Mouse (Mus musculus) induced T-regulatory cell, adult 2 months (primary cell): ENCODE data around the gene Gm5862.
"Not testable (repeated sequence)": the region's sequence is repeated elsewhere in the genome, so short reads cannot be mapped to it uniquely, and the experiment has no call there.

ENCODE experiments used
- DNase-seq: peaks from one replicate; pipeline ENCODE4 v3.0.0-alpha.2; 2012; ENCODE audit warnings: low read depth

Gm5862 gene

DNA sequence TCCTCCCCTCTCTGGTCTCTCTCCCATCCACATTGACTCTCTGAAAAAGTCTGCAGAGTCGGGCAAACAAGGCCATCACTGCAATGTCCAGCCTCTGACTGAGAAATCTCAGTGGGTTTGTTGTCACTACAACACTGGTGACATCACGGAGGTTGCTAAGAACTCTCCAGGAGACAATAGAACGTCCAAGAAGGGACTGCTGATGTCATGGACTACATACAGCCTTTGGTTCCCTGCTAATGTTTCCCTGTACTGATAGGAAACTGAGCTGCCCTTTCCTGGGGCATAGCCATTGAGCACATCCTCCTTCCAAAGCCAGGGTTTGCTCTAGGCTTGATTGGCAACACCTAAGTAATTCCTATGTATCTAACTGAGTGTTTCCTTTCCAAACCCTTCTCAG lies at the start of gene Gm5862:
TSS of gene Gm5862 (minus strand) at position 101 of the 400 bp plus-strand sequence.
- not testable (repeated sequence) for DNase-seq

DNA sequence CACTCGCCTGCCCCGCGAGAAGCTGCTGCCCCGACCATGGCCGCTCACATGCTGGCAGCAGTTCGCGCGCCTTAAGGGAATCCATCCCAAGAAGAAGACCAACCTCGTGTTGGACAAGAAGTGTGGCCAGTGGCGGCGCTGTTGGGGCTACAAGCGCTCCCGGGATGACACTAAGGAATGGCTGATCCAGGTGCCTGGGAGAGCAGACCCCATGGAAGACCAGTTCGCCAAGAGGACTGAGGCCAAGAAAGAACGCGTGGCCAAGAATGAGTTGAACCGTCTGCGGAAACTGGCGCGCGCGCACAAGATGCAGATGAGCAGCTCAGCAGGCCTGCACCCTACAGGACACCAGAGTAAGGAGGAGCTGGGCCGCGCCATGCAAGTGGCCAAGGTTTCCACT lies 48.0 kb upstream of the Gm5862 start:
- DNase-seq = no peak

DNA sequence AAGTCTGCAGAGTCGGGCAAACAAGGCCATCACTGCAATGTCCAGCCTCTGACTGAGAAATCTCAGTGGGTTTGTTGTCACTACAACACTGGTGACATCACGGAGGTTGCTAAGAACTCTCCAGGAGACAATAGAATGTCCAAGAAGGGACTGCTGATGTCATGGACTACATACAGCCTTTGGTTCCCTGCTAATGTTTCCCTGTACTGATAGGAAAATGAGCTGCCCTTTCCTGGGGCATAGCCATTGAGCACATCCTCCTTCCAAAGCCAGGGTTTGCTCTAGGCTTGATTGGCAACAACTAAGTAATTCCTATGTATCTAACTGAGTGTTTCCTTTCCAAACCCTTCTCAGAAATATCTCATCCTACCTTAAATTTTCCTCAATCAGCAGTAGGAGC lies 35.8 kb upstream of the Gm5862 start, which contains the start of gene Gm7347:
TSS of gene Gm7347 (minus strand) at position 101 of the 400 bp plus-strand sequence.
- not testable (repeated sequence) for DNase-seq

DNA sequence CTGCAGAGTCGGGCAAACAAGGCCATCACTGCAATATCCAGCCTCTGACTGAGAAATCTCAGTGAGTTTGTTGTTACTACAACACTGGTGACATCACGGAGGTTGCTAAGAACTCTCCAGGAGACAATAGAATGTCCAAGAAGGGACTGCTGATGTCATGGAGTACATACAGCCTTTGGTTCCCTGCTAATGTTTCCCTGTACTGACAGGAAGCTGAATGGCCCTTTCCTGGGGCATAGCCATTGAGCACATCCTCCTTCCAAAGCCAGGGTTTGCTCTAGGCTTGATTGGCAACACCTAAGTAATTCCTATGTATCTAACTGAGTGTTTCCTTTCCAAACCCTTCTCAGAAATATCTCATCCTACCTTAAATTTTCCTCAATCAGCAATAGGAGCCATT lies 16.7 kb upstream of the Gm5862 start, which contains the start of gene Speer4a:
TSS of gene Speer4a (minus strand) at position 101 of the 400 bp plus-strand sequence.
- not testable (repeated sequence) for DNase-seq

DNA sequence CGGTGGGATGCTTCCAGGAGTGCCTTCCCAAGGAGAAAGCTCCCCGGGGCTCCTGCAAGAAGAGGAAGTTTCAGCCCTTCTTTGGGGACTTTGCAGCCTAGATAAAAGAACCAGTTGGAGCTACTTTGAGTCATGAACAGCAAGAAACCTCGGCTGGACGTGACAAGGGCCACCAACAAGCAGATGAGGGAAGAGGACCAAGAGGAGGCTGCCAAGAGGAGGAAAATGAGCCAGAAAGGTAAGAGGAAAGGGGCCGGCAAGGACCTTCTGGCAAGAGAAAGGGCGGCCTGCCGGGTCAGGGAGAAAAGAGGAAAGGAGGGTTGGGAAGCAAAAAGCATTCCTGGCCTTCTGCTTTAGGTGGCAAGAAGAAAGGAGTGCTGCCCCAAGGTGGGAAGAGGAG lies 15.0 kb downstream of the Gm5862 start:
- not testable (repeated sequence) for DNase-seq

DNA sequence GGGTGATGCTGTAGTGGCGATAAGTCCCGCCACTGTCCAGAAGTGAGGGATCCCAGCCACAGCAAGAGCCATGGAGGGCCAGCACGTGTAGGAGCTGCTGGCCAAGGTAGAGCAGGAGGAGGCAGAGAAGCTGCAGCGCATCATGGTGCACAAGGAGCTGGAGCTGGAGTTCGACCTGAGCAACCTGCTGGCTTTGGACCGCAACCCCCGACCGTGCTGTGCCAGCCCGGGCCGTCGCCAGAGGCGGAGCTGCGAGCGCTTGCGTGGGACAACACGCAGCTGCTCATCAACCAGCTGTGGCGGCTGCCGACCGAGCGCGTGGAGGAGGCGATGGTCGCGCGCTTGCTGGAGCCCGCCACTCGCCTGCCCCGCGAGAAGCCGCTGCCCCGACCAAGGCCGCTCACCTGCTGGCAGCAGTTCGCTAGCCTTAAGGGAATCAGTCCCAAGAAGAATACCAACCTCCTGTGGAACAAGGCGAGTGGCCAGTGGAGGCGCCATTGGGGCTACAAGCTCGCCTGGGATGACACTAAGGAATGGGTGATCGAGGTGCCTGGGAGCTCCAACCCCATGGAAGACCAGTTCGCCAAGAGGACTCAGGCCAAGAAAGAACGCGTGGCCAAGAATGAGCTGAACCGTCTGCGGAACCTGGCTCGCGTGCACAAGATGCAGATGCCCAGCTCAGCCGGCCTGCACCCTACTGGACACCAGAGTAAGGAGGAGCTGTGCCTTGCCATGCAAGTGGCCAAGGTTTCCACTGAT lies 15.6 kb downstream of the Gm5862 start:
- DNase-seq = not testable (repeated sequence)

DNA sequence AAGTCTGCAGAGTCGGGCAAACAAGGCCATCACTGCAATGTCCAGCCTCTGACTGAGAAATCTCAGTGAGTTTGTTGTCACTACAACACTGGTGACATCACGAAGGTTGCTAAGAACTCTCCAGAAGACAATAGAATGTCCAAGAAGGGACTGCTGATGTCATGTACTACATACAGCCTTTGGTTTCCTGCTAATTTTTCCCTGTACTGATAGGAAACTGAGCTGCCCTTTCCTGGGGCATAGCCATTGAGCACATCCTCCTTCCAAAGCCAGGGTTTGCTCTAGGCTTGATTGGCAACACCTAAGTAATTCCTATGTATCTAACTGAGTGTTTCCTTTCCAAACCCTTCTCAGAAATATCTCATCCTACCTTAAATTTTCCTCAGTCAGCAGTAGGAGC lies 18.0 kb downstream of the Gm5862 start, which contains the start of gene Gm1979:
TSS of gene Gm1979 (minus strand) at position 101 of the 400 bp plus-strand sequence.
- DNase-seq = not testable (repeated sequence)

DNA sequence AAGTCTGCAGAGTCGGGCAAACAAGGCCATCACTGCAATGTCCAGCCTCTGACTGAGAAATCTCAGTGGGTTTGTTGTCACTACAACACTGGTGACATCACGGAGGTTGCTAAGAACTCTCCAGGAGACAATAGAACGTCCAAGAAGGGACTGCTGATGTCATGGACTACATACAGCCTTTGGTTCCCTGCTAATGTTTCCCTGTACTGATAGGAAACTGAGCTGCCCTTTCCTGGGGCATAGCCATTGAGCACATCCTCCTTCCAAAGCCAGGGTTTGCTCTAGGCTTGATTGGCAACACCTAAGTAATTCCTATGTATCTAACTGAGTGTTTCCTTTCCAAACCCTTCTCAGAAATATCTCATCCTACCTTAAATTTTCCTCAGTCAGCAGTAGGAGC lies 34.2 kb downstream of the Gm5862 start, which contains the start of gene Gm21698:
TSS of gene Gm21698 (minus strand) at position 101 of the 400 bp plus-strand sequence.
- DNase-seq = not testable (repeated sequence)

DNA sequence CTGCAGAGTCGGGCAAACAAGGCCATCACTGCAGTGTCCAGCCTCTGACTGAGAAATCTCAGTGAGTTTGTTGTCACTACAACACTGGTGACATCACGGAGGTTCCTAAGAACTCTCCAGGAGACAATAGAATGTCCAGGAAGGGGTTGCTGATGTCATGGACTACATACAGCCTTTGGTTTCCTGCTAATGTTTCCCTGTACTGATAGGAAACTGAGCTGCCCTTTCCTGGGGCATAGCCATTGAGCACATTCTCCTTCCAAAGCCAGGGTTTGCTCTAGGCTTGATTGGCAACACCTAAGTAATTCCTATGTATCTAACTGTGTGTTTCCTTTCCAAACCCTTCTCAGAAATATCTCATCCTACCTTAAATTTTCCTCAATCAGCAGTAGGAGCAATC lies 50.2 kb downstream of the Gm5862 start, which contains the start of gene Gm21680:
TSS of gene Gm21680 (minus strand) at position 101 of the 400 bp plus-strand sequence.
- DNase-seq = not testable (repeated sequence)
